Mouse (Mus musculus) G1E (cell line): ENCODE results near the gene Atp1a2.

Experiments
- CTCF ChIP-seq: IDR thresholded peaks from 2 replicates; pipeline ENCODE4 v1.5.1; 2012; ENCODE audit warnings: low read depth, low read length, inconsistent platforms, mixed read lengths
- GATA1 ChIP-seq: IDR thresholded peaks from 2 replicates; pipeline ENCODE4 v1.6.1; 2012; ENCODE audit warnings: borderline replicate concordance, low read length, inconsistent platforms, mixed read lengths
- GATA2 ChIP-seq: IDR thresholded peaks from 2 replicates; pipeline ENCODE4 v1.6.1; 2012; ENCODE audit warnings: low read depth, low read length, inconsistent platforms, borderline replicate concordance
- POLR2AphosphoS5 ChIP-seq: IDR thresholded peaks from 2 replicates; pipeline ENCODE4 v1.6.1; 2012; ENCODE audit warnings: low read depth, low read length, inconsistent platforms; ENCODE audit not compliant: insufficient replicate concordance
- TAL1 ChIP-seq: conservative IDR thresholded peaks from 2 replicates; pipeline ENCODE4 v1.6.1; 2012; ENCODE audit warnings: low read depth, low read length, inconsistent platforms, mixed read lengths

GRCm38 (mm10) chr1:172302311-172302710 is 4.4 kb upstream of the Atp1a2 start:
- TF ChIP-seq CTCF (no peak), GATA1 (no peak), GATA2 (no peak), TAL1 (no peak), POLR2AphosphoS5 (no peak)
